Mouse (Mus musculus): Measurements from ENCODE around the gene Adam15.

Adam15 gene

DNA sequence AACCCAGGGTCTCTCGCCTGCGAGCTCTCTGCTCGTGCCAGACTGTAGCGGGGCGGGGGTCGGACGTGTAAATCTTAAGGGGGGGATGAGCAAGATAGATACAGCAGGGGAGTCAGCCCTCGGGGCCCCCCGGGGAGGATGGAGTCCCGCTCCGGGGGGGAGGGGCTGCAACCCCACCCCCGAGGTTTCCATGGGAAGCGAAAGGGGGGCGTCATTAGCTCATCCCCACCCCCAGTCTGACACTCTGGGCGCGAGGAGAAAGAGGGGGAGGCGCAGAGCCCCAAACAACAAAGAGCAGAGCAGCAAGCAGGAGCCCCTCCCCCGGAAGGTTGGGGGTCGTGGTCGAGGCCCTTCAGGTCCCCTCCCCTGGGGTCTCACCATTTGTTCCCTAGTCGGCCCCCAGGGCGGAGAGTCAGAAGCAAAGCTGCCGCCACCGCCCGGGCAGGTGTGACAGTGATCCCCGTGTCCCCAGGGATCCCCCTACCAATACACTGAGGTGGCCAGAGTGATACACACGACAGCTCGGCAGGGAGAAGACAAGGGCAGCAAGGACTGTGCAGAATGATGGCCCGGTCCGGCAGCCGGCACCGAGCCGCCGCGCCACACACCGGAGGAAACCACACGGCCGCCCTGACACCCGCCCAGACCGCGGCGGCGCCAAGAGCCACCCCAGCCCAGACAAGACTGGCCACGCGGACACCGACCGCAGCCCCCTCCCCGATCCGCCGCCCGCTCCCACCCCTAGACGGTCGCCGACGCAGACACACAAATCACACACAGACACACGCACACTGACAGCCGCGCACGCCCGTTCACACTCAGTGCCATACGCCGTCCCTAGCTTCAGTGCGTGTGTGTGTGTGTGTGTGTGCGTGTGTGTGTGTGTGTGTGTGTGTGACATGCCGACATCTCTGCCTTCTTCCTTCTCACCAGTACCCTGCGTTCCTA lies 28.3 kb downstream of the Adam15 start:
- DNase-seq = no peak

DNA sequence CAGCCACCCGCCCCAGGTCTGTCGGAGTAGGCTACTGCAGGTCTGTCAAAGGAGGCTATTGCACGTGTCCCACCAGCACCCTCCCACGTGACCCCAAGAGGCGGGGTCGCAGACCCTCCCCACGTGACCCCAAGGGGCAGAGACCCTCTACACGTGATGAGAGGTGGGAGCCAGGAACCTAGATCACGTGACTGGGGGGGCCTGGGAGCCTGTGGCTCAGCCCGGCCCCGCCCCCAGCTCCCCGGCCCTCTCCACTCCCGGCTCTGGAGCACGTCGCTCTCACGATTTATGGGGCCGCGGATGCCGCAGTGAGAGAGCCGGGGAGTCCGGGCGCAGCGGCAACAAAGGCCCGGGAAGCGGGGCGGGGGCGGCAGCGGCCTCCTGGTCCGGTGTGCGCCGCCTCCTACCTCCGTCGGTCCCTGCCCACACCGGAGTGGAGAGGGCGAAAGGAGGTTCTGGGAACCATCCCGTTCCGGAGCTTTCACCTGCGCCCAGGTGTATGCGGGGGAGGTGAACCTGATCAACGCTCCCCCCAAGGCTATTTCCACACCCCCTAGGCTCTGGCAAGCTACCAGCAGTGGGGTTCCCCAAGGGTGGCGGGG lies 29.1 kb downstream of the Adam15 start:
- peak; percentile 59 for DNase-seq

DNA sequence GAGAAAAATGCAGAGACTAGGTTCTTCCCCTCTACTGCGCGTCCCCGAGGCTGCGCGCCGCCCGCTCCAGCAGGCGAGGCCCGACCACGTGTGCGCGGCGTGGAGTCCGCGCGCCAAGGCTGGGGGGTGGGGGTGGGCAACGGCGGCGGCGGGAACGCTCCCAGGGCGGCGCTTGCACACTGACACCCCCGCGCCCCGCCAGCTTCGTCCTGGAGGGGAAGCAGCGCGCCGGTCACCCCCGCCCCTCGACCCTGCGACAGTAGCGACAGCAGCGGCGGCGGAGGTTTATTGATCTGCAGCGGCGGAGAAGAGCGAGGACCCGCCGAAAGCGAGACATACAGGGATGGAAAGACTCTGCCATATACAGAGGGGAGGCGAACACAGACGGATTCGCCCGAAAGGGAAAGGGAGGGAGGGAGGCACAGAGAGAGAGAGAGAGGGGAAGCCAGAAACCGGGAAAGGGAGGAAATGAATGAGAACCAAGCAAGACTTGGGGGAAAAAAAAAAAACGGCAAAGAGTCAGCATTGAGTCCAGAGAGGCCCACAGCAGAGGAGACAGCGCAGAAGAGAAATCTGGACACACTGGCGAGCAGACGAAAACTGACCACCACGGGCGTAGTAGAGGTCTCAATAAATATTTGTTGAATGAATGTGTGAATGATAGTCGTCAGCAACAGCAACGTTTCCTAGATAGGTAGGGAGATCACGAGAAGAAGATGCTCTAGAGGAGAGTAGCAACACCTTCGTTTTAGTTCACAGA lies 30.0 kb downstream of the Adam15 start:
- no peak for DNase-seq

DNA sequence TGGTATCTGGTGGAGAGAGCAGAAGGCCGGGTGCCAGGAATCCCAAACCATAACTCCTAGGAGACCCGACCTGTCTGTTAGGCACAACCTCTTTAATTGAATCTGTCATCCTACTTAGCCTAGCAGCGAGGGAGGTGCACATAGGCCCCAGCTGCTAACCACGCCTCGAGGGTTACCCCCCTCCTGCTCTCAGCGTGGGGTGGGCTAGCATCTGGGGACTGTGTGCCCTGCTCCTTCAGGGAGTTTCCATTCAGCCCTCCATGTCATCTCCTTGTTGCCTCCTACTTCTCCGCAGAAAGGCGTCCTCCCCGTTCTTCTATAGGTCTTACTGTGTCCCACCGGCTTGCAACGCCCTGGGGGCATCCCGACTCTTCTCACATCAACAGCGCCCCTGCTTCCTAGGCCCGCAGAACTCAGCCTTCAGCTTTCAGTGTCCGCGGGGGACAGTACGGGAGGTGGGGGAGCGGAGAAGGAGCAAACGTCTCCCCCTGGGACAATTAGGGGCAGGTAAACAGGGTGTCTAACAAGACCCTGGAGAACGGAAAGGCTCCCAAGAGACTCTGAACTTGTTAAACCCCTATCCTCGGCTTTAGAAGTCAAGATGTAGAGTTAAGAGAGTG lies 30.7 kb downstream of the Adam15 start:
- DNase-seq = no peak

DNA sequence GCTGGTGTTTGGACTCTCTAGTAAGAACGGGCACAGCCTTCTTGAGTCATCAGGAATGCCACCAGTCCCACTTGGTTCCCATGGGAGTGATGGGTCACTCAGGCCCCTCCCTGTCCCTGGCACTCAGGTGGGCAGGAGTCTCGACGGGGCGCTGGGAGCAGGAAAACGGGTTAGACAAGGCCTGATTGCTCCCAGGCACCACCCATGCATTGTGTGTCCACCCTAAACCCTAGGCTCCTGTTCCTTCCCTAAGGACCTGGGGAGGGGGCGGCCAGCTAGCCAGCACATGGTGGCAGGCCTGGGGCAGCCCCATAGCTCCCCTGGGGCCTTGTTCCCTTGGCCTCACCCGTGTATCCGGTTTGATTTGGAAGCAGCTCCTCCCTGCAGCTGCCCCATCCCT lies 31.5 kb downstream of the Adam15 start:
- no peak for DNase-seq

DNA sequence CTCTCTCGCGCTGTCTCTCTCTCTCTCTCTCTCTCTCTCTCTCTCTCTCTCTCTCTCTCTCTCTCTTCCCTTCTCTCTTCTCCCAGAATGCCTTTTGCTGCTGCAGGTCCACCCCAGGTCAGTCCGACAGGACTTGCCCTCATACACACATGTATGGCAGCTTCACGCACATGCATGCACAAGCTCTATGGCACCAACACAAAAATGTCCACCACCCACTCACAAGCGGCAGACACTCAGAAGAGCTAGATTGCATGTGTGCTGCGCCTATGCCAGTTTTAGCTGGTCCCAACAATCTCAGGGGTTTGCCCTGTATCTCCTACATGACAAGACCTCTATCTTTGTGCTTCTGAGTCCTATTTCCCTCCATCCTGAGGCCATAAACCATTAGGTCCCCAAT lies 32.5 kb downstream of the Adam15 start:
- no peak for DNase-seq

DNA sequence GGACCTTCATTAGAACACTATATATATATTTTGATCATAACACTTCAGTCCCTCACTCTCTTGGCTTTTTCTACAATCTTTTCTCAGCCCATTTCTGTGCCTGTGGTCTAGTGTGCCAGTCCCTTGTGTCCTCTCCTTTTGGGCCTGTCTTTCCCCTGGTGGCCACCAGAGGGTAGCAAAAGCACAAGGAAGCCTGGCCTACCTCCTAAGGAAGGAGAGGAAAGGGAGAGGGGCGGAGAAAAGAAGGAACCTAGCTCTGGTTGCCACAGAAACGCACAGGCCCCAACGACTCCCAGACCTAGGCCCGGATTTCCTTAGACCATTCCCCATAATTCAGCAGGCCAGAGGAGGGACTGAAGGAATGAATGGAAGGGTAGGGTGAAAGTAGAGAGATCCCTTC lies 33.0 kb downstream of the Adam15 start:
- peak; percentile 86 for DNase-seq

DNA sequence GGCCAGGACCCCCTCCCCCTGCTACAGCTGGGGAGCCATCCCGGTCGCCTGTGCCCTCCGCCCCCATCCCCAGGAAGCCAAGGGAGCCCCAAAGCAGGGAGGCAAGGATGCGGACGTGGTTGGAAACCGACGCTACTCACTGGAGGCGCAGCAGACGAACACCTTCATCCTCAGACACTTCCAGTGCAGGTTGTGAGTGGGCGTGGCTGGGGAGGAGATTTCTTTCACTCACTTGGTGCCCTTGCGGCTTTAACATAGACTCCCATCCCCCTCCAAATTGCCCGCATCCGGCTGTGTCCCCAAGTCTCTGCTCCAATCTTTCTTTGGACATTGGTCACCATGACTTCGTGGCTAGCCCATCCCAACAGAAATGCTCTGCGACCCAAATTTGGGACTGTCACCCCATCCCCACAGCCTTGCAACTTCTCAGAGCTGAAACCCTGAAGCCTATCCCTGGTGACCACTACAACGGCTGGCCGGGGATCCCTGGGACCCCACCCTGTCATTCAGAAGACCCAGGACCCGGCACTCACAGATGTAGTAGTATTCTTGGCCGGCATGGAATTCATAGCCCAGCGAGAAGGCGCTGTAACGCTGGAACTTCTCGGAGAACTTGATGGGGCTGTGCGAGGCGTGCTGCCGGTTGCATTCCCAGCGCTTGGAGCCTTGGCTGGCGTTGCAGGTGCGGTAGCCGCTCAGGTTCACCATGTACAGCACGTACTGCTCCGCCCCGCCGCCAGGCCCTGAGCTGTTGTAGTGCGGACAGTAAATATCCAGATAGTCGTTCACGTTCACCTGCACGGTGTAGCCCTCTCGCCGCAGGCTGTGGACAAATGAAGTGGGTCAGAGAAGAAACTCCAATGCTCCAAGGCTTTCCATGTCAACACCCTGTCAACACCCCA lies 33.6 kb downstream of the Adam15 start:
- DNase-seq = no peak

DNA sequence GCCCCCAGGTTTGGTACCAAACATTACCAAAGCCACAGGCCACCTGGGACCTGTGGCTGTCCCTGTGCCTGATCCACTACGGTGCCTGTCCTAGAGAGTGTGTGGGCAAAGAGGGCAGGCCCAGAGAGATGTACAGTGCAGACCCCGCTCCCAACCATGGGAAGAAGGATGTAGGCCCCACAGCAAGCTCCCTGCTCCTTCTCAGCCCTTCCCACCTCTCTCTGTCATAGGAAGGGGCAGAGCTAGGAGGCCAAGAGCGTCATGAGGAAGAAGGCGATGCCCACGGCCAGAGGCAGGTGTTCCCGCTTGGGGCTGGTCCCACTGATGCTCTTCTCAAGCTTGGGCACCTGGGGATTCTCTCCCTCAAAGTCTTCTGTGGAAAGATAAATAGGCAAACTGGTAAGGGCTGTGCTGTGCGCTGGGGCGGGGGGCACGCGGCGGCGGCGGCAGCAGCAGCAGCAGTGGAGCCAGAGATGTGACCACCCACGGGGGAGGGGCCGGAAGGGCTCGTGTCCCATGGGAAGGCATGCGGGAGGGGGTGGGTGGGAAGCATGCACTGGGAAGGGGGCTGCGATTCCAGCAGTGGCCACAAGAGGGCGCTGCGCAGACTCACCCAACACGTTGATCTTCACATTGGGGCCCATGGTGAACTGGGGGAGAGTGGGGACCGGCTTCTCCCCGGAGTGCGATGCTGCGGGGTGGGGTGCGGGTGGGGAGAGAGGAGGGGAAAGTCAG lies 34.4 kb downstream of the Adam15 start:
- peak; percentile 75 for DNase-seq

DNA sequence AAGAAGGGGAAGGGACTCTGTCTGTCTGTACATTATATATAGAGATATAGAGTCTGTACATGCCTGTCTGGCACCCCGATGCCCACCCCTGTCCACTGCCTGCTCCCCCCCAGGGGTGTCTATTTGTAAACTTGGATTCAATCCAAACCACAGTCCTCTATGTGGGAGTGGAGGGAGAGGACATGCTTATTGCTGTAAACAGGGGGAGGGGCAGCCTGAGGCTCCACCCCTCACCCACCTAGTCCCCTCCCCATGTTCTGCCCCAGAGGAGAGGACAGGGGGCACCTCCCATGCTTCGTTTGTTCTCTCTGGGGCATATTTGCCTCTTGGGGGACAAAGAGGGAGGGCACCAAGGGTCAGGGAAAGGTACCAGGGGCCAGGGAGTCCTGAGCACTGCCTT lies 35.0 kb downstream of the Adam15 start:
- no peak for DNase-seq

DNA sequence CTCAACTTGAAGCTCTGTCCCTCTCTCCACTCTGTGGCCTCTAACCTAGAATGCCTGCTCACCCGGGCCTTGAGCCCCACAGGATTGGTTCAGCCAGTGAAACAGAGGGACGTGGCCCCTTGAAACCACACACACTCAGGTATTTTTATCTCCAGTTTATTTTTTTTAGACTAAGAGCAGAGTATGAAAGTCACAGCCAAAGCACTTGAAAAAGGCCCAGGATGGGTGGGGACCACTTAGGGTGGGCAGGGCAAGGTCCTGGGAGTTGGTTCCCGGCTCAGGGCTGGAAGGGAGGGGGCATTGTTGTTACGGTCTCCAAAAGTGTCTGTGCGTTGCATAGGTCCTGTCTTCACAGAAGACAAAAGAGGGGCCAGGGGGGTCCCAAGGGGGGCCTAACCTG lies 35.5 kb downstream of the Adam15 start:
- no peak for DNase-seq

DNA sequence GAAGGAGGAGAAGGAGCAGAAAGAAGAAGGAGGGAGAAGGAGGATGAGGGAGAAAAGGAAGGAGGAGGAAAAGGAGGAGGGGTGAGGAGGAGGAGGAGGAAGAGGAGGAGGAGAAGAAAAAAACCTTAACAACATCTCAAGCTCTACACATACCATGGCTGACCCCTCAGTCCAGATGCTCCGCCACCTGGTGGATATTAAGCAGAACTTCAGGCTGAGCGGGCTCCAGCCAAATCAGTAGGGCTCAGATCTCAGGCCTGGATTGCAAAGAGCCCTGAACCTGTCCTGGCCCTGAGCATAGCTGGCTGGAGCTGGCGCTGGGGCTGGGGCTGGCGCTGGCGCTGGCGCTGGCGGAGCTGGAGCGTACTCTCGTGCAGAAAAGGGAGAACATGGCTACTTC lies 41.7 kb downstream of the Adam15 start:
- no peak for DNase-seq

DNA sequence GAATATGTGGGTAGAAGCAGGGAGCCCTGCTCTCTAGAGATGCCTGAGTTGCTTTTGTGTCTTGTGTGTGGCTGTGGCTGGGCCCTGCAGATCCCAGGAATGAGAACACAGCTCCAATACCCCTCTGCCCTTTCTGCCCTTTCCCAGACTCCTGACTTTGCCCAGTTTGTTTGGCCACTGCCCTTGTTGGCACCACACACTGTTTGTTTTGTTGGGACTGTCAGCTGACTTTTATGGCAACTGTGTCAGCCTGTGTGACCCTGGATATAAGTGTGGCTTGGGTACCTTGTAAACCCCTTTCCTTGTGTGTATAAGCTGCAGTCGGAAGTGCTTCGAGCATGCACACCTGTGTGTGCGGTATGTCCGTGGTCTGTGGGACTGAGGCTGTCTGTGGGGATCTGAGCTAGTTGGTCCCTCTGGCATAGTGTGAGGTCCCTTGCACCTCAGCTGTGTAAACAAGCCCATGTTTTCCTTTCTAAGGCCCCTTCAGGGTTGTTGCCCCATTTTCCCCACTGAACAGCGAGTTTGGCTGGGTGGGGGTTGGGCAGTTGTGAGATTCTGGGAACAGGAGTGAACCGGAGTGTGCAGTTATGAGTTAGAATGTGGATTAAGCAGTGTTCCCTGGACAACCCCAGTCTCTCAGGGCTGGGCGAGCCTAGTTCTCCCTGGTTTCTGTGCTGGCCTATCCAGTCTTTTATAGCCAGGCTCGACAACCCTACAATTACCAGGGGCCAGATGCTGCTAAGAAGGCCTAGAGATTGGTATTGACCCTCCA lies 44.1 kb downstream of the Adam15 start:
- no peak for DNase-seq

DNA sequence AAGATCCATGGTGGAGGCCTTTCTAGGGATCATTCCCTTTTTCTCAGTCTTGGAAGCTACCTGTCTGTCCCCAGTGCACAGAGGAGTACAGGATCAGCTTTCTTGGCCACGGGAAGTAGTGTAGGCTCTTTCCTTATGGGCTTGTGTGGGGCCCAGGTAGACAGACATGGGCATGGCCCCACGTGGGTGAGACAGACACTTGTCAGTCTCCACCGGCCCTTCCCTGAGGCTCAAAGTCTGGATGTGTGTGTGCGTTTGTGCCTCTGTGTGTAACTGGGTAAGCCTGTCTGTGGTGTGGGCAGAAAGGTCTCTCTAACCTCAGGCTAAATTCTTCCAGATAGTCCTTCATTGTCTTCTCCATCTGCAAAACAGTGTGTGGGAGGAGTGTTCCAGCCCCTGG lies 44.7 kb downstream of the Adam15 start:
- no peak for DNase-seq

DNA sequence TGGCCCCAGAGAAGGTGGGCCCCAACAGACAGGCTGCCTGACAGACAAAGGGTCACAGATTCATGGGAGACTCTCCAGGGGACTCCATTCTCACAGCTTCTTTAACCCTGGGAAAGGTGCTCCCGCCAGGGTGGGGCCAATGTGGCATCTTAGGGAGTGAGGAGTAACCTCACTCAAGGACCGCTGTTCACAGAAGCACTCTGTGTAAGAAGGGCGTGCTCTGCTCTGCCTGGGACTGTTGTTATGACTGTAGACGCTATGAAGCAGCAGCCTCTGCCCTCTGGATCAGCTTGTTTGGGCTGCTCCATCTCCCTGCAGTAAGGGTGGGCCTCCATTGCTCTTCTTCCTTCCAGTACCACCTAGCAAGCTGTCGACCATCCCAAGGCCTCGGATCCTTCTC lies 45.4 kb downstream of the Adam15 start:
- DNase-seq = no peak

DNA sequence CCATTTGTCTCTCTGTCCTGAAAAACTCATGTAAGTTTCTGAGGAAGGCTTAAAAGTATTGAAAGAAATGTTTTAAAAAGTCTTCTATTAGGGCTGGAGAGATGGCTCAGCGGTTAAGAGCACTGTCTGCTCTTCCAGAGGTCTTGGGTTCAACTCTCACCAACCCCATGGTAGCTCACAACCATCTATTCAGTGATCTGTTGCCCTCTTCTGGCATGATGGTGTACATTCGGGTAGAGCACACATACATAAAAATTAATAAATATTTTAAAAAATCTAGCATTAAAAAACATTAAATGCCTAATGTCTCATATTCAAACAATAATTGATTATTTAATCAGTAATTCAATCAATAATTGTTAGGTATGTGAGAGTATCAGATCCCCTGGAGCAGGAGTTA lies 49.3 kb downstream of the Adam15 start:
- no peak for DNase-seq

DNA sequence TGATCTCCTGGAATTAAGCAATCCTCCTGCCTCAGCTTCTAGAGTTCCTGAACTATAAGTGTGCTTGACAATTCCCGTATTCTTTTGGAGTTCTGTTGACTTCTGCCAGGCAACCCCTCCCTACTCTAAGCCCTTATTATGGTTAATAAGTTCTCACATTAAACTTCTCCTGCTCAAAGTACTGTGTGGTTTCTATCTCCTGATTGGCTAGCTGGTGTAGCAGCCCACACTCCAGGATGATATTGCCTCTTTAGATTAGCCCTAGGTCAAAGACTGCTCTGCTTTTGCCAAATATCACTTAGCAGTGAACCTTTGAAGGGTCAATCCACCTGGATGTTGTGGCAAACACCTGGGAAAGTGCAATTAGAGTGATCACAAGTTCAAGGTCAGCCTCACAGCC lies 49.7 kb downstream of the Adam15 start:
- no peak for DNase-seq

DNA sequence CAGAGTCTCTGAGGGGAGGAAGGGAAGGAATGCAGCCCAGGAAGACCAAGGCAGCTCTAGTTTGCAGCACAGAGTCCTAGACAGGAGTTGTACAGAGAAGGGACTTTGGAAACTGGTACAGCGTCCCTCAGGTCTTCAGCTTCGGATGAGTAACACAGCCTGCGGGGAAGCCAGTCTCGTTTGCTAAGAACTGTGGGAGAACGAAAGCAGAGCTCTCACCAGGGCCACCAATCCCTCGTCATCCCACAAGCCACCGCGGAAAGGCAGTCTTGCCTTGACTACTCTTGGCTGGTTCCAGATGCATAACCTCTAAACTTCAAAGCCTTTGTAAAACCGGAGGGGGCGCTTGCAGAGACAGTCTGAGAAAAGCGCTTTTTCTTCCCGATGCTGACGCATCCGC lies 50.3 kb downstream of the Adam15 start:
- no peak for DNase-seq

DNA sequence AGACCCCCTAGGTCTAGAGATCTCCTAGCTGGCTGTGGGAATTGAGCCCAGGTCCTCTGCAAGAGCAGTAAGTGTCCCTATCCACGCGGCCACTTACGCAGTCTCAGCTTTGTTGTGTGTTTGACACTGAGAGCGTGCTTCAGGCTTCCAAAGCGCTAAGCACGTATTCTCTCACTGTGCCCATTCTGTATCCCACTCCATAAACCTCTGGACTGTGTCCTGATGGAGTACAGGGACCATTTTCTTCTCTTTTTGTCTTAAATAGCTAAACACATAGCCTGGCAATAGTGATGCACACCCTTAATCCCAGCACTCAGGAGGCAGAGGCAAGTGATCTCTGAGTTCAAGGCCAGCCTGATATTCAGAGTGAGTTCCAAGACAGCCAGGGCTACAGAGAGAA lies 50.9 kb downstream of the Adam15 start:
- DNase-seq = no peak

DNA sequence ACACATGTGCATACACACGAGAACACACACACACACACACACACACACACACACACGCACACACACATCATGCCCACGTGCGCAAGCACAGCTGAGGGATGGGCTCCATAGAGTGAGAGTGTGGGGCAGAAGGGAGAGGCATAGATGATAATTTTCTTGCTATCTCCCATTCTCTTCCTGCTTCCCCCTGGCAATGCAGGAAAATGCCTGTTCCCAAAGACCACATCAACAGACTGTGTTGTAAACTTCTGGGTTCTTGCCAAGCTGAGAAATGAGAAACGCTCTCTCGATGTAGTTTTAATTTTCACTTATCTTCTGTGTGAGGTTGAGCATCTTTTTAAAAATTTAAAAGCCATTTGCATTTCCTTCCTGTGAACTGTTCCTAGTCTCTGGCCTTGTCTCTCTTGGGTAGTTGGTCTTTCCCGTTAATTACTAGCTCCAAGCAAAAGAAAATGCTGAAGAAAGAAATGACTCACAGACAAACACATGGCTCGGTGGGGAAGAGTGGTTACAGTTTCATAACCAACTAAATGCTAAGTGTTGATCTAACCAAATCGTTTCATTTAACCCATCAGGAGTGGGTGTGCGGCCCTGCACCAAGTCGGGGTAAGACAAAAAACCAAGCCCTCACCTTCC lies 52.9 kb downstream of the Adam15 start:
- no peak for DNase-seq

Measured in layer of hippocampus, adult 9-11 months (tissue).